ENCODE assay signal across 25 mouse cellular contexts in the genomic region with DNA sequence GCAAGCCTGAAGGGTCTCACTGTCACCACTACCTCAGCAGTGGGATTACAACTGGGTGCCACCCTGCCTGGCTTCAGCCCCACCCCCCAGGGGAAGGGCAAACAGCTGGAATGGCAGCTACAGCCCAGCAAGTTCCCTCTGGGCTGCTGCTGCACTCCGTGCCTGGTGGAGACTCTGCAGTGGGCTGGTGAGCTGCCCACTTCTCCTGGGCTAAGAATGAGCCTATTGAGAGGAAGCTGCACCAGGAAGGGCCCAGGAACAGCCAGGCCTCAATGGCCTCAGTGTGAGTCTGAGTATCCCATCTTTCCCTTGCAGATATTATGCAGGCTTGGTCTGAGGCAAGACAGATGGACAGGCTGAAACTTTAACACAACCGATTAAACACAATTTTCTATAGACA. TPM values are rescaled to one million over a fixed set of nuclear protein-coding genes. Genes with fewer than 3 reads are reported as not detected.
A peak's percentile ranks its signal among the peaks of the same experiment; 100 is the strongest.
DNase-seq lines count a peak whose midpoint lies in the region; ATAC-seq lines count a peak whose summit lies in the region.
"Had no signal": no experiment of that assay in that cellular context is flagged by ENCODE, and none has a peak within 500 bp of the region (broad histone marks: within the 10 kb centered on the region; RNA-seq: fewer than 3 reads in every experiment).

No protein-coding gene starts in this region.

- ATAC-seq in heart, embryonic 12.5 days (ENCODE audit: insufficient number of reproducible peaks, low FRiP score): no peak
- ATAC-seq: activated CD4-positive, CD25-positive, alpha-beta regulatory T cell, adult 4 months; CD4-positive, CD25-positive, alpha-beta regulatory T cell, adult 4 months; forebrain, embryonic 13.5 days; inflammation-experienced regulatory T-cells, adult 6 months; liver, embryonic 12.5 days; midbrain, embryonic 16.5 days had no signal

- peaks cover 61% of the 10 kb centered on the region for H3K4me1 ChIP-seq in heart, embryonic 12.5 days (replicated peaks)
- H3K4me1 ChIP-seq: forebrain, embryonic 13.5 days; limb, embryonic 12.5 days; neural tube, embryonic 15.5 days had no signal

- H3K4me3 ChIP-seq in heart, embryonic 12.5 days: no peak overlapping the region
- H3K4me3 ChIP-seq: erythroblast, embryonic 14.5 days; forebrain, embryonic 13.5 days; heart, embryonic 15.5 days; limb, embryonic 12.5 days; liver, embryonic 12.5 days; neural tube, embryonic 15.5 days had no signal

- no peaks in the 10 kb centered on the region for H3K9me3 ChIP-seq in heart, embryonic 12.5 days (replicated peaks)
- H3K9me3 ChIP-seq: forebrain, embryonic 13.5 days; heart, embryonic 15.5 days; limb, embryonic 12.5 days; liver, embryonic 12.5 days; neural tube, embryonic 15.5 days had no signal

- H3K27me3 ChIP-seq in heart, embryonic 12.5 days (replicated peaks): no peaks in the 10 kb centered on the region
- H3K27me3 ChIP-seq: forebrain, embryonic 13.5 days; heart, embryonic 15.5 days; limb, embryonic 12.5 days; liver, embryonic 12.5 days; neural tube, embryonic 15.5 days had no signal

- H3K9ac ChIP-seq in heart, embryonic 12.5 days: no peak overlapping the region
- H3K9ac ChIP-seq: forebrain, embryonic 13.5 days; heart, embryonic 15.5 days; limb, embryonic 12.5 days; liver, embryonic 12.5 days; neural tube, embryonic 15.5 days had no signal

- peaks cover 63% of the 10 kb centered on the region for H3K36me3 ChIP-seq in heart, embryonic 12.5 days

- WGBS in heart, embryonic 12.5 days: 44% methylated on average over 2 of the region's 2 CpGs

- H3K4me2 ChIP-seq in heart, embryonic 12.5 days: no peak overlapping the region
- H3K4me2 ChIP-seq: forebrain, embryonic 13.5 days; heart, embryonic 15.5 days; limb, embryonic 12.5 days; liver, embryonic 12.5 days; neural tube, embryonic 15.5 days had no signal

- peak; percentile 44 for DNase-seq in cerebellum, adult 9-11 months
- no peak for DNase-seq in cerebellum, adult 9-10 months
- DNase-seq in heart, postnatal 14 days: no peak
- DNase-seq in right cerebral cortex, postnatal 36 days (ENCODE audit: low spot score in 2 of 2): peak; percentile 20 to 26
- DNase-seq in right cerebral cortex, postnatal 4 days: no peak
- DNase-seq in adrenal gland, postnatal 25 days: no peak
- DNase-seq in thymus, postnatal 25 days: no peak
- DNase-seq: adrenal gland, postnatal 10 days; cerebellum, adult 11 months; kidney, adult 2 months; kidney, postnatal 14 days; lung, adult 2 months; right cerebral cortex, postnatal 25 days; thymus, postnatal 36 days had no signal

- intact Hi-C loops in heart, postnatal 14 days (cut with DNase I): no loop called here

- peak overlapping the region; percentile 39; the same call in 1 of the 2 replicates for H3K27ac ChIP-seq in heart, embryonic 12.5 days (ENCODE audit: poor library complexity, severe bottlenecking)
- H3K27ac ChIP-seq: forebrain, embryonic 13.5 days; heart, embryonic 15.5 days; limb, embryonic 12.5 days; liver, embryonic 12.5 days; neural tube, embryonic 15.5 days had no signal

RNA-seq across cellular contexts. Expression of a gene that starts 30.6 kb away (rescaled TPM):
- 60.1 and 62.9 TPM in 2 replicates for polyA plus RNA-seq in heart, embryonic 12.5 days (2016; fragmentation: Nextera tagmentation; extraction: Ambion mirVana)
- 100 to 1,000 TPM; 134 to 138 TPM for total RNA-seq in heart, postnatal 14 days (2021)
- 182 and 199 TPM in 2 replicates for total RNA-seq in adrenal gland, postnatal 25 days (2021)
- polyA plus RNA-seq: erythroblast, embryonic 14.5 days had no signal

Comparison
In these comparisons a context has a peak if more than half of its experiments do, and no peak if none do; other contexts are left out.
1. DNase-seq: peak in cerebellum, adult 9-11 months (single experiment) and right cerebral cortex, postnatal 36 days (2 of 2); none in cerebellum, adult 9-10 months (single experiment), heart, postnatal 14 days (0 of 2), right cerebral cortex, postnatal 4 days (single experiment), adrenal gland, postnatal 25 days (single experiment) and thymus, postnatal 25 days (single experiment).